Mouse (Mus musculus): ENCODE results near the gene Ttpal. TPM values are rescaled to one million over a fixed set of nuclear protein-coding genes. Genes with fewer than 3 reads are reported as not detected.
"Not testable (repeated sequence)": the region's sequence is repeated elsewhere in the genome, so short reads cannot be mapped to it uniquely, and the experiment has no call there.

Gene Ttpal
- total RNA-seq, 4 experiments from 2014 or later: 26.8 to 38.6 (median 31.5) TPM

GRCm38 (mm10) chr2:163593636-163594282 lies 8.4 kb upstream of the Ttpal start:
- no peak for DNase-seq

DNA sequence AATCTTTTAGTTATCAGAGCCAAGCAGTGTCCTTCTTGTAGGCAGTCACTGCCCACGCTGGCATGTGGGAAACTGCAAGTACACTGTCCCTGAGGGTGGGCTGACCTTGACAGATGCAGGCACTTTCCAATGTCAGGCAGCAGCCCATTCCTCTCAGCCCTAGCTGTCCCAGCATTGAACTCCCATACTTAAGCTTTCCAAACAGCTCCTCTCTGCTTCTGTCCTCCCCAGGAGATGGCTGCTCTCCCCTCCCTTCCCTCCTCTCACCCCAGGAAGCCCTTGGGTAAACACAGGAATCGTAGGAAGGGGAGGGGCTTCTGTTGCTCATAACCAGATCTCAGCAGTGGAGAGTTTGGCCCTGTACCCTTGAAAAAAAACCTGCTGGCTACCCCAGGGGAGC lies 7.0 kb upstream of the Ttpal start:
- peak; percentile 38 for DNase-seq

DNA sequence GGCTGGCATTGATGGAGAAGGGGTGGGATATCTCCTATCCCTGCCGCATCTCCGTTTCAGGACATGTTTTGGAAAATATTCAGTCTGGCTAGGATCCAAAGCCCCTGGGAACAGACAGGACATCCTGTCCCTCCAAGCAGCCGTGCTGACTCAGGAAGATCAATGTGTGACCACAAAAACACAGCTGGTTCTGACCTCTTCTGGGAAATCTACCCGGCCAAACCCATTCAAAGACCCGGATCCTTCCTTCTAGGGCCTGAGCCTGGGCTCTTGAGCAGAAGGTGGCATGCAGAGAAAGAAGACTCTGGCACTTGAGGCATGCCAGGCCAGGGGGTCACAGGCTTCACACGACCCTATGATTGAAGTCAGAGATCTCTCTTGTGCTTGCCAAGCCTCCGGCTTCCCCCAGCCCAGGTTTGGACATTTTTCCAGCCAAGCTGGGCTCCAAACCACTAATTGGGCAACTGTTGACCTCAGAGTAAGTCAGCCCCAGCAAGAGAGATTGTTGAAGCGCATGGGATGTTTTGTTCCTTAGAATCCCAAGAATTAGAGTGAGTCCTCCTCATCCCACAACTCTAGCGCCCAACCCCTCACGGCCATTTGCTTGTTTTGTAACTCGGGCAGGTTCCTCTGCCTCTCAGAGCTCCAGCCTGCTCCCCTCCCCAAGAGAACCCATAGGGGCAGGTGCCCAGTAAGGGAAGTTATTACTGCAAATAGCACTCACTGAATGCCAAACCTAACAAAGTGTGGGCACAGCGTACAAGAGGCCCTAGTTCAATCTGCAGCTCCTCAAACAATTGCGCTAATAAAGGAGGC lies 5.8 kb upstream of the Ttpal start:
- peak; percentile 60 for DNase-seq

DNA sequence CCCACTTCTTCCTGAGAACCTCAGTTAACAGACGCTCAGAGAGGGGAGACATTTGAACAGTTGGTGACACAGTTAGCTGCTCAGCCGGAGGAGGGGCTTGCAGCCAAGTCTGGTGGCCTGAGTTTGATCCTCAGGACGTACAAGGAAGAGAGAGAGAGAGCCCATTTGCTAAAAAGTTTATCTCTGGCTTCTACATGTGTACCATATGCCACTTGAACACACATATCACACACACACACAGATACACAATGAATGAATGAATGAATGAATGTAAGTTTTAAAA lies 5.3 kb upstream of the Ttpal start:
- DNase-seq: no peak

- peak; percentile 36 for DNase-seq
Measured at GRCm38 (mm10) chr2:163597661-163598060, 4.5 kb upstream of the Ttpal start.

DNA sequence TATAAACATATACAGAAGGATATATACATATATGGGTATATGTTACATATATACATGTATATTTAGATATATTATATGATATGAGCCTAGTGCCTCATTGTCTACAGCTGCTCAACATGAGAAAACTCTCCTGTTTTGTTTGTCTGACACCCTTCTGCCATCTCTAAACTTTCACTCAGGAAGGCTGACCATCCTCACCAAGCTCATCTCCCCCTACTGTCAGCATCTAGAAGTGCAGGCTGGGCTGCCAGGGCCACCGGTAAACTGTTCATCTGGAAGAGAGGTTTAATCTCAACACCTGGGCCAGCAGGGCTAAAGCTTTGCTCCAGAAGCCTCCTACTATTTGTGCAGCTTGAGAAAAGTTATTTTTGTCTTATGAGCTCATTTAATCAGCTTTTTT lies 2.9 kb upstream of the Ttpal start:
- no peak for DNase-seq

- DNase-seq: no peak
Measured at GRCm38 (mm10) chr2:163601066-163601465, 1.0 kb upstream of the Ttpal start.

GRCm38 (mm10) chr2:163601712-163602100 lies 408 bp upstream of the Ttpal start:
- DNase-seq: no peak

- no peak for DNase-seq
Measured at GRCm38 (mm10) chr2:163606161-163606560, 4.0 kb downstream of the Ttpal start.

- no peak for DNase-seq
Measured at GRCm38 (mm10) chr2:163608008-163608407, 5.9 kb downstream of the Ttpal start.

- DNase-seq: no peak
Measured at GRCm38 (mm10) chr2:163609281-163609975, 7.3 kb downstream of the Ttpal start.

GRCm38 (mm10) chr2:163611176-163611575 lies 9.1 kb downstream of the Ttpal start:
- DNase-seq: no peak

- no peak for DNase-seq
Measured at GRCm38 (mm10) chr2:163613206-163613605, 11.1 kb downstream of the Ttpal start.

GRCm38 (mm10) chr2:163613990-163614389 lies 11.9 kb downstream of the Ttpal start:
- DNase-seq: no peak

DNA sequence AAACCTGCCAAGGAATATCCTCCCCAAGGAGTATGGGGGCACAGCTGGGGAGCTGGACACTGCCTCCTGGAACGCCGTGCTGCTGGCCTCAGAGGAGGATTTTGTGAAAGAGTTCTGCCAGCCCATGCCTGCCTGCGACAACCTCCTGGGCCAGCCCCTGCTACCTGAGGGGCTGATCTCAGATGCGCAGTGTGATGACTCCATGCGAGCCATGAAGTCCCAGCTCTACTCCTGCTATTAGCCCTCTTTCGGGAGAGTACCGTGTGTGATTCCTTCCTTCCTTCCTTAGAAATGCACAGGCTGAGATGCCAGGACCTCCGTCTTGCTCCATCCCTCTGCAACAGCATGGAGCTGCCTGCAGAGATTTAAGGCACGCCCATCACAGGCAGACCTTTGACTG lies 13.3 kb downstream of the Ttpal start:
- DNase-seq: no peak

DNA sequence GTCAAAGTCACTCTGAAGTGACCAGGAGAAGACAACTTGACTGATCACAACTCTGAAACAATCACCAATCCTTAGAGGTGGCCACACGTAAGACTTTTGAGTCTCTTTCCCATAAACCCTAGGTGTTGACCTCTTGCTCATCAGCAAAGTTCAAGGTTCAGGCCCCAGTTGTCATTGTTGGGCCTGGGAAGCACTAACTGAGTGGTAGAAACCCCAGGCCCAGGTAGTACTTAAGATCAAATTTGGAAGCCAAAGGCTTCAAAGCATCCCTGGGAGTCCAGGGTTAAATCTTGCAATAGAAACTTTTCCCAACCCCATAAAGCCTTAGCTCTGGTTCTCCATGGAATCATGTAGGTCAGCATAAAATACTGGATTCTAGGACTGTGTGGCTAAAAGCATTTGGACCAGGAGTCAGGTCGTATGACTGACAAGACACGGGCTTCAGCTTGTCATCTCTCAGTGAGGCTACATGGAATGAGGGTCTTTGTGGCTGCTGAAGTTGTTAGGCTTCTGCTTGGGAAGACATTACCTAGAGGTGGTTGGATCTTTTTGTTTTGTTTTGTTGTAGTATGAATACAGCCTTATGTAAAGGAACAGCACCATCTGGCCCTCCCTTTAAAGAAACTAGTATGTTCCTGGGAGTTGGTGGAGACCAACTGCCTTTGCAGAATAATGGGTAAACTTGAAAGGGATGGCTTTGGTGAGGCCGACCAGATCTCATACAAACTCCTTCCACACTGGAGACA lies 14.0 kb downstream of the Ttpal start:
- DNase-seq: no peak

DNA sequence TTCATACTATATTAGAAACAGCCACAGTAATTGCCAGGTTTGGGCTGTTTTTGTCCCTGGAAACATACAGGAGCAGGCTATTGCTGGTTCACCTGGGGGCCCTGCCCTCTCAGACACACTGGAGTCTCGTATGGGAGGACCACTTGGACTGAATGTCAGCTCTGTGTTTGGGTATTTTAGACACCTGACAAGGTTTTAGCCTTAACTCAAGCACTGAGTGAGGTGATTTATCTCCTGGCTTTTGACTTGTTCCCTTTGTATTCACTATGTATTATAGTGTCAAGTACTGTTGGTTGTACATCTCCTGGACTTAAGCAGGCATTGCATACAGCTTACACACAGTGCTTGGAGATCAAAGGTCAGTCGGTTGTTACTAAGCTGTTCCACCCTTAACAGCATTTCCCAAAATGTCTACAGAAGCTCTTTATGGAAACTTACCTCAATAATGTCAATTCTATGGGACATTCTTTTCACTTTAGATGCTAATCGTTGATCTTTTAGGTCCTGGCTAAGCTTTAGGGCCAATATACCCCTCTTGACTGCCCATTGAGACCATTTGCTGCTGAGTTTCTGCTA lies 14.6 kb downstream of the Ttpal start:
- no peak for DNase-seq

- DNase-seq: no peak
Measured at GRCm38 (mm10) chr2:163617232-163617863, 15.2 kb downstream of the Ttpal start.

DNA sequence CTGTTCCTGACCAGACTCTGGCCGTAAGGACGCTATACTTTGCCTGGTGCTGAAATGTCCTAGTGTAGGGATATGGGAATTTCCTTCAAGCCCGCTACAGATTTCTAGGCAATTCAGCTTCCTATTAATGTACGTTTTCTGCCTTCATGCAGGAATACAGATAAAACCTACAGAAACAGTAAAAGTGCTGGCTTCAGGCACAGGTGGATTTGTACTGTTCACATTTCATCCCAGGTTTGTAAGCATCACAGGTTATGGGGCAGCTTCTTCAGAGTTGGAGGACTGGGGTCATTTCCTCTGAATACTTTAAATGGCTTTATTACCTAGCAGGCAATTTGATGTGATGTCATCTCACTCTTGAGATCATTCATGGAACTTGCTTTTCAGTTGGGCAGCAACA lies 15.8 kb downstream of the Ttpal start:
- DNase-seq: no peak

- DNase-seq: no peak
Measured at GRCm38 (mm10) chr2:163620451-163620850, 18.3 kb downstream of the Ttpal start.

DNA sequence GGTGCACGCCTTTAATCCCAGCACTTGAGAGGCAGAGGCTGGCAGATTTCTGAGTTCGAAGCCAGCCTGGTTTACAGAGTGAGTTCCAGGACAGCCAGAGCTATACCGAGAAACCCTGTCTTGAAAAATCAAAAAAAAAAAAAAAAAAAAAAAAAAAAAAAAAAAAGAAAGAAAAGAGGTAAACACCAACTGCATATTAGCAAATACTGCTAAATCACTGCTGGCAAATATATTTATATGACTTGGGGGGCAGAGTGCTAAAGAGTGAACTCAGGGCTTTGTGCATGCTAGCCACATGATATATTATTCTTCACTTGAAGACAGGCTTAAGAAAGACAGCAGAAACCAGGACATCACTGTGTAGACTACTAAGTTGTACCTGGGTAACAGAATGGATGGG lies 19.3 kb downstream of the Ttpal start:
- DNase-seq: not testable (repeated sequence)

DNA sequence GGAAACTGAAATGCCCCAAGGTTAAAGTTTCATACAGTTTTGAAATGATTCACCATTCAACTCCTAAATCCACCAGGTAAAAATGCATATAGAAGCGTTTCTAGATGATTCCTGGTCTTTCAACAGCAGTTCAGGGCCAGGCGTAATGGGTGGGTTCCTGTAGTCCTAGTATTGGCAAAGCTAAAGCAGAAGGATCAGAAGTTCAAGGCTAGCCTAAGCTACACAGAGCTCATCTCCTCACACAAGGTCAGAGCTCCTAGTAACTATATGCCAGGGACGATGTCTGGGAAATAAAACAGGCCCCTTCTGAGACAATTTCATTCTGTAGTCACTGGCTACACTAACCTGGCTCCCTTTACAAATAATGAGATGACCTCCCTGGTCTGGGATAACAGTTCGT lies 29.1 kb downstream of the Ttpal start:
- DNase-seq: no peak

All from adrenal gland, adult 8-10 months (tissue).